Mouse (Mus musculus) inflammation-experienced regulatory T-cells, adult 6 months (primary cell): ENCODE results near the gene Abcc12. TPM values are rescaled to one million over a fixed set of nuclear protein-coding genes. Genes with fewer than 3 reads are reported as not detected.

Experiments used
- ATAC-seq: one replicate; pipeline ENCODE4 v1.8.0; 2017
- polyA plus RNA-seq, 3 experiments: library from polyadenylated mRNA; unstranded; fragments of 100-300 nt; shearing (Covaris generic); gene quantifications; one replicate each; pipeline ENCODE4 v1.2.1; 2017

Gene Abcc12
- polyA plus RNA-seq, 3 experiments from 2014 or later = not detected

DNA sequence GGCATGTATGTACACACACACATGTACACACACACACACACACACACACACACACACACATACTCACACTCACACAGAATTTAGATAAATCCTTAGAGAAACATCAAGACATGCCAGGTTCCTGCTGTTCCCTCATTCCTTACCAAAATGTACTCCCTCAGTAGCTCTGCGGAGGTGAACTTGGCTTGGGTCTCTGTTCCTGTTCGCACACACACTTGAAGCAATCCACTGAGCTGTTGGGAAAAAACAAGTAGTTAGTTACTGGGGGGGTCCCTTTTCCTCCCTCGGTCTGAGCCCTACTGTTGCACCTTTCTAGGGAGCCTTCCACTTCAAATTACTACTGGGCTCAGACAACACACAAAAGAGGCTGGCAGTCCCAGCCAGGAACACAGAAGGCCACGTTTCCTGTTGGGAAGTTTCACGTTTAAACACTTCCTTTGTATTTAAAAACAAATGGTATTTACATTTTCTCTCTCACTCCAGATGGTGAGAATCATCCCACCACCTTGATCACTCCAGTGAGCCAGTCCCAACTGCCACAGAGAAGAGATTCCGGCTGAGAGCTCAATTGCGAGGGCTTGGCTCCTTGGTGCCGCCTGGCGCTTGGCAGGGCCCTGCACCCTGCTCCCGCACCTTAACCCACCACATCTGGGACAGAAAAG lies 68.2 kb downstream of the Abcc12 start:
- no peak for ATAC-seq

DNA sequence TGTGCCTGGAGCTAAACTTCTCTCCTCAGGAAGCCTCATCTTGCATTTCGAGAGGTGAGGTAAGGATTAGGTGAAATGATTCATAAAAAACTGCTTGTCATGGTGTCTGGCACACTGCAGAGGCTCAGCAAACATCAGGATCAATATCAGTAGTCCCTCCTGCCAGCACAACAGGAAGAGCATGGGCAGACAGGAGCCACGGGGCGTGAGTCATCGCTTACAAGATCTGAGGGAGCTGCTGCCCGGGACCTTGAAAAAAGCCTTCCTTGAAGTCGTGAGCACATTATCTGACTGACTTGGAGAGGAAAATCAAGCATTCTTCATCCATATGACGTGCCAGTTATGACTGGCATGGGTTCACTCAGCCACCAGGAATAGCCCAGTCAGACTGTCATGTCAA lies 79.1 kb downstream of the Abcc12 start:
- no peak for ATAC-seq

DNA sequence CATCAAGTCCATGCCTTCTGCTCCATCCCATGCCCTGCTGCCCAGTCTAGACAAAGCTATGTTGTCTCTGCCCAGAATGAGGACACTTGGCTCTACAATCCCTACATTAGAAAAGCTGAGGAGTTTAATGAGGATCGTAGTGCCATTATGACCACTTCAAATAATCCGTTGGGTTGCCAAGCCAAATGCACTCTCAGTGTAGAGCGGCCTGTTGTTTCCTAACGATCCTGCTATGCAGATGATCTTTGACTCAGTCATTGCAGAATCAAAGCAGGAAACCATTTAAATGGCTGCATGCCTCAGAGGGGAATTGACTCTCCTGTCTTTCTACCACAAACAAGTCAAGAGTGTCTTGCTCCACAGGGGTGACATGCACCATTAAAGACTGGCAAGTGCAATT lies 85.4 kb downstream of the Abcc12 start:
- ATAC-seq = no peak

DNA sequence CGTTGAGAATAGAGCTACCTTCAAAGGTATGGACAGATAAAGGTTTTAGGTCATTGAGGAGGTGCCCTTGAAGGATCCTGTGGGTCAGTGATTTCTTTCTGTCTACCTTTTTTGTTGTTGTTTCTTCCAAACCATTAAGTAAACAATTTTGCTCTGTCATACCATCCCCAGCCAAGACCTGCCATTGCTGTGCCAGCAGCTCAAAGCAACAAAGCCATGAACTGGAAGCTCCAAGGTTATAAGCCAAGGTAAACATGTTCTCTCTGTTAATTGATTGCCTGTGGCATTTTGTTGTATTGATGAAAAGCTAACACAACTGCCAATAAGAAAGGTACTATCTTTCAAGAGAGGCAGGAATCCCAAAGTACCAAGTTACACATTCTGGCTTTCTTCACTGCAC lies 86.6 kb downstream of the Abcc12 start:
- no peak for ATAC-seq

DNA sequence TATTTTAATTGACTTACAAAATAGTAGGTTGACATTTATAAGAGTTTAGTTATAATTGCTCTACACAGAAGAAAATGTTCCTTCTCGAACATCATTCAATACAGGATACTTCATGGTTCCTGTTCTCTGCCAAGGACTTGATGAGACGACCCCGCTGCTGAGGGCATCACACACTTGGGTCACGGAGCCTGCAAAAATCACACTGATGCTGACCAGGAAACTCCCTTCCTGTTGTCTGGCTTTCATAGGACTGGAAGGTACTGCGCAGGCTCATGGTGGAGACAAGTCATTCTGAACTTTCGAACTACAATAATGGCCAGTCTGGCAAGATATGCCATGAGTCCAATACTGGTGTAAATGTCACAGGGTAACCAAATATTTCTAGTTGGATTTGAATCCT lies 95.1 kb downstream of the Abcc12 start:
- no peak for ATAC-seq

DNA sequence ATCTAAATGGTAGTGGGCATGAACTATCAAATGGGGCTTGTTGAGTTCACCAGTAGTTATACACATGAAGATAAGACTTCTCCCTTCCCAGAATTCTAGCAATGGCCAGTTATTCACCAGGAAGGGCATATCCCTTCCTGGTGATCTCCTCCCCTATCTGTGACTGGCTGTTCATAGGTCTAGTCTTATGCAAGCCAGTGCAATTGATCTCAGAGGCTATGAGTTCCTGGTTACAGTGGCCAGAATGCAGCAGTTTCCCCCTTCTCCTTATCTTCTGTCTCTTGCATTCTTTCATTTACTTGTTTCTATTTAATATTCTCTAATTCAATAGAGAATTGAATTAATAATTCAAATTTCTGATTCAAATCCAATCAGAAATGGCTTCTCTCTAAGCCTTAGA lies 96.2 kb downstream of the Abcc12 start:
- no peak for ATAC-seq

DNA sequence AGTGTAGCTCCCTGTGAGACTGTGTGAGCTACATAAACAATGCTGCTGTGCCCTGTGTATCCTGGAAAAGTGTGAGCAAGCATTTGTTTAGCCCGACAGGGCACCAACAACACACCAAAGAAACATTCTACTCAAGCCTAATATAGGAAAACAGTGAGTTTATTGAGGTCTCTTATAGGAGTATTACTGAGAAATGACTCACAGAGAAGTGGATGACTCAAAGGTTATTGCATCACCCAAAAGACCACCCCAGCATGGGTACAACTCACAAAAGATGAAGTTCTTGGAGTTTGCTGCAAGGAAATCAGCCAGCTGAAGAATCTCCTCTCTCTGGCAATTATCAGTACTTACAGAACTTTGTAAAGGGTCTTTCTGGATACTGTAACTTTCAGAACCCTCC lies 98.4 kb downstream of the Abcc12 start:
- no peak for ATAC-seq

DNA sequence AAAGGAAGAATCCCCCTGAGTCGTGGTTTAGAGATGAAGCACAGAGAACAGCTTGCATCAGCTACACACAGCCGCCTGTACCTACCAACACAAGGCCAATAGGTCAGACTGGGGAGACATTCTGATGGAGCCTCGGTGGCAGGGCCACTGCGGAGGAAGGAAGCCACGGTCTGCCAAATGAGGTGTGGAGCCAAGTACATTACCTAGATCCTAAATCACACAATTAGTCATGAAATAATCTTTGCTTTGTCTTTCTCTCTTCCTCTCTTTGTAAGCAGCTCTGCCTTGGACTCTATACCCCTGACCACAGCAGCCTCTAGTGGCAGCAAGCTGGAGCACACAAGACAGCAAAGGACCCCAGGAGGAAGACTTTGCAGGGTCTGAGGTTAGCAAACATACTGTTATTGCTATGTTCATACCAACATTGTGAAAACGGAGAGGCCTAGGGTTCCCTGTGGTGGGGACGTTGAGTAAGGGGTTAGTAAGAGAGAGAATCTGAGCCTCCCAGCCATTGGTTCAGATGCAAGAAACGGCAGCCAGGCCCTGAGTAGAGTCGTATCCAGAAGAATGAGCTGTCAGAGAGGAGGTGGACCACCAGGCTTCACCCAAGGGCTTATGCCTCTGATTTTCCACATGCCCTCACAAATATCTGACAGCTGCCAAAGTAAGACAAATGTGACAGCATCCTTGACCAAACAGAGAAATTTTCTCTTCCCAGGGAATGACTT lies 104.6 kb downstream of the Abcc12 start:
- no peak for ATAC-seq

DNA sequence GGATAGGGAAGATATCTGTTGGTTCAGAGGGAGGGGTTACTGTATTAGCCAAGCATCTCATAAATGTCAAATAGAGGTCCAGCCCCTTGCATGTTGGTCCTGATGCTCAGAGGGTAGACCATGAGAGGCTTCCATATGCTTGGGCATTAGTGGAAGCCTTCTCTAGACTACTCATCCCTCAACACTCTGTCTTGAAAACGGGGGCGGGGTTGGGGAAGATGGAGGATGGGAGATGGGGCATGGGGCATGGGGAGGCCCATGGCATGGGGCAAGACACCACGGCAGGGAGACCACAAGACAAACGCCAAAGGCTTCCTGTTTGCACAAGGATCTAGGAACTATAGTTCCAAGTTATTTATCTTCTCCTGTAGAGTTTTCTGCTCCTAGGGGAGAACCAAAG lies 106.0 kb downstream of the Abcc12 start:
- ATAC-seq = no peak

DNA sequence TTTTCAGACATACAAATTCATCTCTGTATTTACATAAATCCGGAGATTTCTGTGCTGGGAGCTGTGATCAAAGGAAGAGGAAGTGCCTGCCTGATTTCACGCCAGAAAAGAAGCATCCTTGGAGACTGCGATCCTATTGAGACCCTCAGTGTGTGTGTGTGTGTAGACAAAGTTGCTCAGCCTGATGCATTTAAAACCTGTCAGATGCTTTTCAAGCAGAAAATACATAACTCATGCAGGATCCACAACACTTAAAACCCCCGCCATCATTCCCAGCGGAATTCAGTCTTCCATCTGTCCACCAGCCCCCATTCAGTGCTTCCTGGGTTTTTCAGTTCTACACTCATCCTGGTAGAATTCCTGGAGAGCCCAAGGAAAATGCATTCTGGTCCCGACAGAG lies 107.4 kb downstream of the Abcc12 start:
- ATAC-seq = no peak

DNA sequence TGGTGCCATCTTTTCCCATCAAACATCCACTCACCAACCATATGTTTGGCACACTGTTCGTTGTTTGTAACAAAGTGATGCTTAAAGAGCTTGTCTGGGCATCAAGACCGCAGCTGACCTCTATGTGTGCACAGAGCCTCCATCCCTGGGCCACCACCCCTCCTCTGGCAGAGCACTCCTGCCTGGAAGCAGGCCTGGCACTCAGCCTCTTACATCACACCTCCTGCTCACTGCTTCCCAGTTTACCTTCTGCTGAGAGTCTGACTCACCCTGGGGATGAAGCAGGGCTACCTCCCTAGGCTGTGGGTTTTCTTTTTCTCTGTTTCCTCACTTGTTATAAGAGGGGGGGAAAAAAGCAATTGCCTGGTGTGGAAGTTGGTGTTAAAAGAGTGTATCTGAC lies 109.8 kb downstream of the Abcc12 start:
- no peak for ATAC-seq

DNA sequence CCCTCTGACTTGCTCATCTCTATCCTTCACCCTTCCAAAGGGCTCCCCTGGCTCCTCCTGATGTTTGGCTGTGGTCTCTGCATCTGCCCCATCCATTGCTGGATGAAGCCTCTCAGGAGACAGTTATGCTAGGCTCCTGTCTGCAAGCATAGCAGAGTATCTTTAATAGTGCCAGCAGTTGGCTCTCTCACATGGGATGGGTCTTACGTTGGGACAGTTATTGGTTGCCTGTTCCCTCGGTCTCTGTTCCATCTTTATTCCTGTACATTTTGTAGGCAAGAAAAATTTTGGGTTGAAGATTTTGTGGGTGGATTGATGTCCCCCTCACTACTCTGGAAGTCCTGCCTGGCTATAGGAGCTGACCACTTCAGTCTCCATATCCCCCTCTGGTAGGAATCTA lies 117.3 kb downstream of the Abcc12 start:
- no peak for ATAC-seq

DNA sequence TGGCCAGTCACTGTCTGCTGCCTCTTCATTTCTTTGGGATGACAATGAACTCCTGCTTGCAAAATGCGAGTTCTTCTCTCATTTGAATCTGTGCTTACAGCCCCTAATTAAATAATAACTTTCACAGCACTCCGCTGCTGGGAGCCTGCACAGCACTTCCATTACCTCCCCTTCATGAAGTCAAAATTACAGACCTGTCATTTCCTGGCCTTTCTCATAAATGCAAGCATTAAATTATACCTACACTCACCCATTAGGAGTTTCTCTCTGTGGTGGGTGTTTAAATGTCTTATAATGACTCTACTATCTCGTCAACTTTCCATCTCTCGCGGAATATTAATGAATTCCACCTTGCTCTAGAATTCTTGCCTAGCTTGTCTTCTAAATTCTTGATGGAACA lies 120.1 kb downstream of the Abcc12 start:
- ATAC-seq = no peak

DNA sequence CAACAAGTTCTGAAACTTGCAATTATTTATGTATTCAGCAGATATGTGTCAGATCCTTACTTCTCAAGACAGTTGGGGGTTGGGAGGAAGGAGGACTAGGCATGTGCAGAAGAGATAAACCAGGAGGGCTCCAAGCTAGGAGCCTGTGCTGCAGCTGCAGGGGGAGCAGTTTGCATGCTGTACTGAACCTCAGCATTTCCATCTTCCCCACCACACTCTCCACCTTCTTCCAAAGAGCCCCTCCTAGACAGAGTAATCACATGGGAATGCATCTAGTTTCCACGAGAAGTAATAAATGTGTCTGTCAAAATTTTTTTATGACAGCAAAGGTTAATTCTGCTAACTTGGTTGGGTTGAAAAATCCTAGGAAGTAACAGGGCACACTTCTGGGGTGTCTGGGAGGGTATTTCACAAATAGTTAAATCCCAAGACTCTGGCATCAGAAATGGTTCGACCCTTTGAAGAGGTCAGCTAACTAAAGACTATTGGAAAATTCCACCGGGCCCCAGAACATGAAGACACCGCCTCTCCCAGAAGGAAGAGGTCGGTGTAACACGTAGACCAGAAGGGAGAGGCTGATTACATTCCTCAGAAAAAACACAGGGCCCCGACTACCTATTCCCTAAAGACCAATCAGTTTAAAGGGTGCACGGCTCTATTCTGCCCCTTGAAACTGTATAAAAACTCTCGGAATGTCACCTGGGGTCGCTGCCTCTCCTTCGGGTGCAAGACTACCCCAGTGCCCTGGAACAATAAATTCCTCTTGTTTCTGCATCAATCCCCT lies 126.6 kb downstream of the Abcc12 start:
- ATAC-seq = no peak

DNA sequence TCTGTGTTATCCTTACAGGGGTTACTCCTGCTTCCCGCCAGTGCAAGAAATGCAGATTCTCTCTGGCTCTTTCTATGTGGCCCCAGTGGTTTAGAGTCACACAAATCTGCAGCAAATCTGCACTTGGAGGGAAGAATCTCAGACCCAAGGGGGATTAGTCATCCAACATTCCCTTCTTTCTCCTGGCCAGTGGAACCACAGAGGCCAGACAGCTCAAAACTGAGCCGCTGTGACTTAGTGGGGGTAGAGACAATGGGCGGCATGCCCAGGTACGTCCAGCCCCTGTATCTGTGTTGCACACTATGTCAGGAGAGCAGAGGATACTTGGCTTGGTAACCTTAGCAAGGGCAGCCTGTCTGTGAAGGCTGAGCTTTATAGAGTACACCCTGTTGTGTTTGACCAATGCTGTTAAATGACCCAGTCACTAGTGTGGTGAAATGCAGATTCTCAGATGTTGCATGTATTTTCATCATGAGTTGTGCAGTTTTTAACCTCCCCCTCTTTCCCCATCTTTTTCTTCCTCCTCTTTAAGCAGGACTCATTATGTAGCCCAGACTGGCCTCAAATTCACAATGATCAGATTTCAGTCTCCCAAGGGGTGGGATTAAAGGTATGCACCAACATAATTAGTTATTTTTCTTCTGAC lies 130.5 kb downstream of the Abcc12 start:
- ATAC-seq = no peak

DNA sequence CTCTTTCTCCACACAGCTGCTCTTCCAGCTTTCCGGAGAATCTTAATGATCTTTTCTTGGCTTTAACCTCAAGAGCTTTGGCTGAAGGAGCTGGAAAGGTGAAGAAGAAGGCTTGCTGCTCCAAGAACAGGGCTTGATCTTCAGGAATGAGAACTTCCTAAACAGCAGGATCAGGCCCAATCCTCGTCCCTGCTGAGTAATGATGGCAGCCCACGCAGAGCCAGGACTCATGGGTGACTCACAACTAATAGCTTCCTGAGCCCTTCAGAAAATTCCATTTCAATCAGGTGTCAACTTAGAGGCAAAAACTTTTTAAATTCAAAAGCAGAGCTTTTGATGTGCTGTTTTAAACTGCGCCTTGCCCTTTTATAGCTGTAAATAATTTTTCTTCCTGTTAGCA lies 135.0 kb downstream of the Abcc12 start:
- ATAC-seq = no peak

DNA sequence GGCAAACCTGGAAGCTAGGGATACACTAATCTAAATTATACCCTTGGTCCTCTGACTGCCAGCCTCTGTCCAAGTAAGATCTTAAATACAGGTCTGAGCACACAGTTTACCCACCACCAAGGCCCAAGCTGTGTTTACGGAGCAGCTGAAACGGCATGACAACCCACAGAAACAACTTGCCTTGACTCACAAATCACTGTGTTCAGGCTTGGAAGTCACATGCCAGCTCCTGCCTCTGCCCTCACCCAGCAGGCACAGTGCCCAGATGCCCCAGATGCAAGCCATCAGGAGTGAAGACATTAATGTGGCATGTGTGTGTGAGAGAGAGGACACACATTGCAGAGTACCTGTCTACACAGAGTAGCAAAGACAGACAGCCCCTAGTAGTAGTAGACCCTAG lies 136.7 kb downstream of the Abcc12 start:
- ATAC-seq = no peak

DNA sequence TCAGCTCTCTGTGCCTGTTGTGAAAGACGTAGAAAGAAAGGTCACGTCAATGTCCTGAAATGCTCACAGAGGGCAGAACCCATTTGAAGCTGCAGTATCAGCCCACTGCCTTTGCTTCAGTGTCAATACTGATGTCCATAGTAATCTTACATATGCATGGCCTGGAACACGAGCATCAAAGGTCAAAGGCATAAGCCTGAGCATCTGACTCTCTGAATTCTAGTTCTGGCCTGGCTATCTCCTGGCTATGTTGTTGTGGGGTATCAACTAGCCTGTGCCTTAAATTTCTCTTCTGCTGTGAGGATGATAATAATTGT lies 141.5 kb downstream of the Abcc12 start:
- no peak for ATAC-seq

DNA sequence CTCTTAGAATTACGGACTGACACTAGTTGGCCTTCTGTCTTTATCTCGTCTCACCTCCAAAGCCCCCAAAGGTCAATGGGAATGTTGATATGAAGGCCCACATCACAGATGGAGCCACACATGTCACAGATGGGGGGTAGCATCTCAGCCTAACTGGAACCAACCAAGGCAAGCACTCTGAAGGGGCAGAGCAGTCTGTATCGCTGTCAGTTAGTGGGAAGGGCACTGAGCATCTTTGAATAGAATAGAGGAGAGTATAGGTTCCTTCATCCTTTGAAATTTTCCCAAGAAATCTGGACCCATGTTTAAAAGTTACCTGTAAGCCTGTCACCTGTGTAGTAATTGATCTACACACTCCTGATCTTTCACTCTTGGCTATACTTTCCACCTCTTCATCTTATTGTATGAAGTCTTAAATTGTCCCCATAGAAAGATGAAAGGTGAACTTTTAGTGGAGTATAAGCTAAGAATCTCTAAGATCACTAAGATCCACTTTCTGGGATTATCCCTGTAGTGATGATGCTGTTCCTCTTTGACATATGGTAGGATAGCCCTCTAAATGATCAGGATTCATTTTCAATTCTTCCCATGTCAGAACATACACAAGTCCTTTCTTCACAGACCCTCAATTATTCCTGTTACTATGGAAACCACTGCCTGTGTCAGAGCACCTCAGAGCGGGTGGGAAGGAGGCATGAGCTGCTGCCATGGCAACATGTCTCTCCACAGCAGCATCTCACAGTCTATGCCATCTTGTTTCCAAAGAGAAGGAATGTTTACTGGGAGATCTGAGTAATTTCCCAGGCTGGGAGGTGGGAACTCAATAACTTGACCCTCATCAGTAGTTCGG lies 142.1 kb downstream of the Abcc12 start:
- ATAC-seq = no peak

DNA sequence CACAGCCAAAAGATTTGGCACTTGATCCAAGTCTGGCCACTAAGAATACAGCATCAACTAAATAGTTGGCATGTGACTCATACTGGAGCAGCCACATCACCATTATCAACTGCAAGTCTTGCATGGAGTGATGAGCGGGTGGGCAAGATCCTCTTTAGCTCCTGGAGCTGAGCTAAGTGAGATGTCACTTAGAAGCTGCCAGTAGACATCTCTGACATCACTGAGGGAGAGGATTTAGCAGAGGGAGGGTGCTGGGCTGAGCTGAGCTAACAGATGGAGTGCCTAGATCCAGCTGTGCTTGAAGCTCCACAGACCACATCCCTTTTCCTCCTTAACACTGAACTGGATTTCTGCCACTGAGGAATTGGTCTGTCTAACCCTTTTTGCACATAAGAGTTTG lies 143.1 kb downstream of the Abcc12 start:
- ATAC-seq = no peak
